9 mouse cellular contexts compared by ENCODE assay signal in the genomic region with DNA sequence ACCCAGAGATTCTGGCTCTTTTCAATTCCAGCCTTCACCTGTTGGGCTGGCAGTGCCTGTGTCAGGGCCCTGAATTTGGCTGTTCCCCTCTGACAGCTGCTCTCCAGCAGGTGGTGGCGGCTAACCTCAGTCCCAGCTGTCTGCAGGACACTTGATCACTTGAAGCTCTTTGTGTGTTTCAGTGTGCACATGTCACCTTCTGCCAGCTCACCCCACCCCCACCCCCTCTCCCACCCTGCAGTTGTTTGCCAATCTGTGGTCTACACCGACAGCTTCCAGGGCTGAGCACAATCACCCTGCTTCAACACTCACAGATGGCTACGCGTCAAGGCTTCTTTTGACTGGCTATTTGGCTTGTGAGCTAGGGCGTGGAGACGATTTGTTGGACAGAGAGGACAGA.
DNase-seq lines count a peak whose midpoint lies in the region; ATAC-seq and TF ChIP-seq lines count a peak whose summit lies in the region.
"Had no signal": no experiment of that assay in that cellular context is flagged by ENCODE, and none has a peak within 500 bp of the region (broad histone marks: within the 10 kb centered on the region; RNA-seq: fewer than 3 reads in every experiment).

No protein-coding gene starts in this region.

- no peaks in the 10 kb centered on the region for H3K4me1 ChIP-seq in forebrain, postnatal 0 days (ENCODE audit: insufficient read depth)
- H3K4me1 ChIP-seq in midbrain, embryonic 12.5 days: peaks cover 8% of the 10 kb centered on the region; the same call in 1 of the 2 replicates
- no peaks in the 10 kb centered on the region for H3K4me1 ChIP-seq in intestine, embryonic 16.5 days (ENCODE audit: control insufficient read depth, insufficient read depth, low read length)
- H3K4me1 ChIP-seq: liver, embryonic 13.5 days had no signal

- no peak overlapping the region for H3K4me3 ChIP-seq in forebrain, postnatal 0 days (ENCODE audit: low read depth, low read length)
- H3K4me3 ChIP-seq in midbrain, embryonic 12.5 days: no peak overlapping the region
- no peak overlapping the region for H3K4me3 ChIP-seq in intestine, embryonic 16.5 days (ENCODE audit: low read length)
- H3K4me3 ChIP-seq: liver, embryonic 13.5 days had no signal

- no peak overlapping the region for H3K9ac ChIP-seq in forebrain, postnatal 0 days
- no peak overlapping the region for H3K9ac ChIP-seq in midbrain, embryonic 12.5 days (replicated peaks)
- no peak overlapping the region for H3K9ac ChIP-seq in intestine, embryonic 16.5 days (ENCODE audit: low read depth, low read length)
- H3K9ac ChIP-seq: liver, embryonic 13.5 days had no signal

- no peaks in the 10 kb centered on the region for H3K9me3 ChIP-seq in forebrain, postnatal 0 days (ENCODE audit: low read length)
- no peaks in the 10 kb centered on the region for H3K9me3 ChIP-seq in midbrain, embryonic 12.5 days
- no peaks in the 10 kb centered on the region for H3K9me3 ChIP-seq in intestine, embryonic 16.5 days (ENCODE audit: control insufficient read depth, low read length)
- H3K9me3 ChIP-seq: liver, embryonic 13.5 days had no signal

- no peaks in the 10 kb centered on the region for H3K36me3 ChIP-seq in forebrain, postnatal 0 days (ENCODE audit: insufficient read depth)
- no peaks in the 10 kb centered on the region for H3K36me3 ChIP-seq in midbrain, embryonic 12.5 days
- H3K36me3 ChIP-seq in intestine, embryonic 16.5 days (ENCODE audit: control insufficient read depth, insufficient read depth, low read length): no peaks in the 10 kb centered on the region
- H3K36me3 ChIP-seq: liver, embryonic 13.5 days had no signal

- no peak for TF ChIP-seq CTCF in forebrain, postnatal 0 days (IDR thresholded peaks at IDR 0.05; ENCODE audit: low read depth)

- ATAC-seq in CD4-positive, CD25-positive, alpha-beta regulatory T cell, adult 4 months: no peak
- peak; percentile 76 for ATAC-seq in forebrain, postnatal 0 days
- ATAC-seq in midbrain, embryonic 12.5 days (ENCODE audit: low FRiP score, low read depth): peak; percentile 89
- no peak for ATAC-seq in intestine, embryonic 16.5 days

- H3K27ac ChIP-seq in forebrain, postnatal 0 days (ENCODE audit: low read depth, low read length): no peak overlapping the region
- H3K27ac ChIP-seq in midbrain, embryonic 12.5 days (replicated peaks): peak overlapping the region; percentile 81
- no peak overlapping the region for H3K27ac ChIP-seq in intestine, embryonic 16.5 days (ENCODE audit: low read length)
- H3K27ac ChIP-seq: liver, embryonic 13.5 days had no signal

- H3K27me3 ChIP-seq in forebrain, postnatal 0 days (ENCODE audit: insufficient read depth, low read length): no peaks in the 10 kb centered on the region
- H3K27me3 ChIP-seq in midbrain, embryonic 12.5 days: peaks cover 17% of the 10 kb centered on the region
- no peaks in the 10 kb centered on the region for H3K27me3 ChIP-seq in intestine, embryonic 16.5 days (replicated peaks; ENCODE audit: control insufficient read depth, insufficient read depth, low read length)

- 34% methylated on average over 6 of the region's 6 CpGs for WGBS in forebrain, postnatal 0 days
- whole genome bisulfite sequencing in midbrain, embryonic 12.5 days: 27% methylated on average over 6 of the region's 6 CpGs
- 59% methylated on average over 6 of the region's 6 CpGs for WGBS in intestine, embryonic 16.5 days

- no peak overlapping the region for H3K4me2 ChIP-seq in forebrain, postnatal 0 days (ENCODE audit: low read depth)
- H3K4me2 ChIP-seq in midbrain, embryonic 12.5 days (replicated peaks): no peak overlapping the region
- H3K4me2 ChIP-seq in intestine, embryonic 16.5 days (ENCODE audit: low read depth, low read length): no peak overlapping the region
- H3K4me2 ChIP-seq: liver, embryonic 13.5 days had no signal

- DNase-seq in CD4-positive, CD25-positive, alpha-beta regulatory T cell, adult 2 months (ENCODE audit: low read depth, low spot score): peak; percentile 22
- DNase-seq in cerebellum, adult 11-12 months: peak; percentile 78
- peak; percentile 45 for DNase-seq in forebrain, postnatal 0 days
- DNase-seq in thymus, postnatal 4 days: peak; percentile 54
- no peak for DNase-seq in lung, postnatal 25 days (ENCODE audit: low spot score)
- DNase-seq: liver, embryonic 13.5 days had no signal

Comparison
In these comparisons a context has a peak if more than half of its experiments do, and no peak if none do; other contexts are left out.
1. ATAC-seq: peak in forebrain, postnatal 0 days (single experiment) and midbrain, embryonic 12.5 days (single experiment); none in CD4-positive, CD25-positive, alpha-beta regulatory T cell, adult 4 months (single experiment) and intestine, embryonic 16.5 days (single experiment).